Mouse (Mus musculus): ENCODE results near the gene Rps19.
A peak's percentile ranks its signal among the peaks of the same experiment; 100 is the strongest.
"Not testable (repeated sequence)": the region's sequence is repeated elsewhere in the genome, so short reads cannot be mapped to it uniquely, and the experiment has no call there.

Rps19 gene

GRCm38 (mm10) chr7:24883896-24884692, at the start of gene Rps19:
TSS of gene Rps19 (plus strand) at chr7:24884371.
- peak; percentile 98 for DNase-seq

GRCm38 (mm10) chr7:24838732-24839409, 45.3 kb upstream of the Rps19 start:
- DNase-seq = not testable (repeated sequence)

GRCm38 (mm10) chr7:24839410-24839808, 44.8 kb upstream of the Rps19 start:
- DNase-seq = no peak

GRCm38 (mm10) chr7:24840331-24840730, 43.8 kb upstream of the Rps19 start:
- DNase-seq = no peak

- no peak for DNase-seq
Observed at GRCm38 (mm10) chr7:24841009-24841408, 43.2 kb upstream of the Rps19 start.

GRCm38 (mm10) chr7:24844144-24844543, 40.0 kb upstream of the Rps19 start:
- DNase-seq = no peak

- no peak for DNase-seq
Observed at GRCm38 (mm10) chr7:24845181-24845580, 39.0 kb upstream of the Rps19 start.

- no peak for DNase-seq
Observed at GRCm38 (mm10) chr7:24845713-24846112, 38.5 kb upstream of the Rps19 start.

GRCm38 (mm10) chr7:24846576-24846975, 37.6 kb upstream of the Rps19 start:
- DNase-seq = not testable (repeated sequence)

GRCm38 (mm10) chr7:24850162-24850561, 34.0 kb upstream of the Rps19 start:
- no peak for DNase-seq

- DNase-seq = no peak
Observed at GRCm38 (mm10) chr7:24850899-24851303, 33.3 kb upstream of the Rps19 start.

- no peak for DNase-seq
Observed at GRCm38 (mm10) chr7:24851596-24852325, 32.4 kb upstream of the Rps19 start.

- DNase-seq = no peak
Observed at GRCm38 (mm10) chr7:24852557-24853232, 31.5 kb upstream of the Rps19 start.

GRCm38 (mm10) chr7:24853233-24853563, 31.0 kb upstream of the Rps19 start:
- DNase-seq = no peak

- DNase-seq = no peak
Observed at GRCm38 (mm10) chr7:24853695-24854094, 30.5 kb upstream of the Rps19 start.

GRCm38 (mm10) chr7:24856460-24857120, 27.6 kb upstream of the Rps19 start:
- no peak for DNase-seq

- no peak for DNase-seq
Observed at GRCm38 (mm10) chr7:24859234-24859633, 24.9 kb upstream of the Rps19 start.

GRCm38 (mm10) chr7:24861913-24862312, 22.3 kb upstream of the Rps19 start, which contains the start of gene Gm9844:
TSS of gene Gm9844 (plus strand) at chr7:24862213.
- no peak for DNase-seq

GRCm38 (mm10) chr7:24862853-24863252, 21.3 kb upstream of the Rps19 start:
- no peak for DNase-seq

- no peak for DNase-seq
Observed at GRCm38 (mm10) chr7:24864156-24864555, 20.0 kb upstream of the Rps19 start.

GRCm38 (mm10) chr7:24869080-24869479, 15.1 kb upstream of the Rps19 start:
- no peak for DNase-seq

GRCm38 (mm10) chr7:24869532-24870165, 14.5 kb upstream of the Rps19 start, which contains the start of the genes Lypd4 and Dmrtc2:
TSS of gene Lypd4 (minus strand) at chr7:24869941.
TSS of gene Dmrtc2 (plus strand) at chr7:24870057.
- DNase-seq = no peak

Measured in cerebellum, adult 8-10 months (tissue).